Mouse (Mus musculus) c-Kit-positive CD71-positive TER-119-positive erythroid progenitor cells, embryonic 14.5 days (primary cell): ENCODE results near the gene Homer2.

Source experiments
- DNase-seq: peaks from one replicate; pipeline ENCODE4 v3.0.0-alpha.2; 2013; ENCODE audit warnings: low spot score

The Homer2 gene

DNA sequence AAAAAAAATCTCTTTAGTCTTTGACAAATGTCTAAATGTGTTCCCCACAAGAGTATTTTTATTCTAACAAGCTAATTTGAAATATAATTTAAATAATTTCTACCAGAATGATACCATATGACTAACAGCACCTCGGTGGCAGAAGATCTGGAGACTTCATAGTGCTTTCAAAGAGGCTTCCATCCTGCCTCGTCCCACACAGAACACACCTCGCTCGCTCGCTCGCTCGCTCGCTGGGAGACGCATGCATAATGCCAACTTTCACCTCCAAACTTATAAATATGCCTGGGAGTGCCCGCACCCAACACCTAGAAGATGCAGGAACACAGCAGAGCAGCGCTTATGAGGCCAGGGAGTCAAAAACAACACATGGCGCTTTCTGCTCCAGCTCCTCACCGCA, 9.0 kb downstream of the Homer2 start:
- no peak for DNase-seq

DNA sequence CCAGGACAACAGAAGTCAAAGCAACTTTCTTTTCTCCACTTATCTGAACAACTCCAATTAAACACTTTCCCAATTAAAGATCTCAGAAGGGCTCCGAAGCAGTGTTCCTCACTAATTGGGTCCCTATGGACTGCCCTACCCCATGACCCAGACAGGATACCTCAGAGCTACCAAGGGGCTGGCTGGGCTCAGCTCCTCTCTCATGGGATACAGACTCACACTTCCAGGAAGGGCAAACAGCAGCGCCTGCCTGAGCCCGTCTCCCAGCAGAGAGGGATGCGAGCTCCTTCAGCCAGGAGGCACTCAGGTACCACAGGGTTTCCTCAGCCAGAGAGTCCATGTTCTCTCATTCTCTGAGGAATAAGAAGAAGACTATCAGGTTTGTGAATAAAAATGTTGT, 9.4 kb downstream of the Homer2 start:
- DNase-seq, result no peak

DNA sequence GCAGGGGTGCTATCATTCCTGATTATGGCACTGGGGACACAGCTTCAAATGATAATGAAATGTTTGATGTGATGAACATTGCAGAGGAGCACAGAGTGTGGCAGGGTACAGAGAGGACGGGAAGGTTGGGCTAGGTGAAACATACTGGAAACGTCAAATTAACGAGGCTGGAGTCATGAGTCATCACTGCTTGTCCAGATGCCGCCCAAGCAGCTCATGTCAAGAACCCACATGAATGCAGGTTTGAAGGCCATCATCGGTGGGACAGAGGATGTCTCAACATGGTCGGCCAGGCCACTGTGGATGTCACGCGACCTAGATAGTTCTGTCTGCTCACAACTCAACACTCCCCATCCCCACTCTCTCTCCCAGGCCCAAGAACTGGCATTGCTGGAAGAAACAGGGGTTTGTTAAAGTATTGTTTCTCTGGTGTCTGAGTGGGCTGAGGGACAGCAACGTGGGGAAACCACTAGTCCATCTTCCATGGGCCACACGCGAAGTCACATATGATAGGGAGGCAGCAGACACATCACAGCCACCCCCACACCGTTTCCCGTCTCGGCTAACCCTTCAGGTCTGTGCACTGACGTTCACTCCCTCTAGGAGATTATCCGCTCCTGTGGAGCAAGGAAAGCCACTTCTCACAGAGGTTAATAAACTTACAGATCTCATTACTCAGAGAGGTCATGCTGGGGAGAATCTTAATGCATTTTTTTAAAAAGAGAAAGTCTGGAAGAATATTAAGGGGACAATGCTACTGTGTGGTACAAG, 11.4 kb downstream of the Homer2 start:
- no peak for DNase-seq

DNA sequence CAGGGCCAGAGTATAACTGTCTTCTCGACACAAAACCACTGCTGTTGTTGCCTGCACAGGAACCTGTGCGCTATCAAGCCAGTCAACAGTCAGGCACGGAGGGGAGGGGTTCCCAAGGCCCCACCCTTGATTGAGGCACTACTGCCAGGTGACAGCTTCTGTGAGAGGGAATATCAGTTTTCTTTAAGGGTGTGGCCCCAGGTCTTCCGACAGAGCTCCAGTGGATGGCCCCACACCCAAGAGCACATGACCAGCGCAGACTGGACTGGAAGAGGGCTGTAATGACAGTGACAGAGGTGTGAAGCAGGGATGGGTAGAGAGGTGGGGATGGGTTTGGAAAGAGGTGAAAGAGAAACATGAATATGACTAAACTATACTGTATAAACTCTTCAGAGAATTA, 16.3 kb downstream of the Homer2 start:
- peak; percentile 20 for DNase-seq

DNA sequence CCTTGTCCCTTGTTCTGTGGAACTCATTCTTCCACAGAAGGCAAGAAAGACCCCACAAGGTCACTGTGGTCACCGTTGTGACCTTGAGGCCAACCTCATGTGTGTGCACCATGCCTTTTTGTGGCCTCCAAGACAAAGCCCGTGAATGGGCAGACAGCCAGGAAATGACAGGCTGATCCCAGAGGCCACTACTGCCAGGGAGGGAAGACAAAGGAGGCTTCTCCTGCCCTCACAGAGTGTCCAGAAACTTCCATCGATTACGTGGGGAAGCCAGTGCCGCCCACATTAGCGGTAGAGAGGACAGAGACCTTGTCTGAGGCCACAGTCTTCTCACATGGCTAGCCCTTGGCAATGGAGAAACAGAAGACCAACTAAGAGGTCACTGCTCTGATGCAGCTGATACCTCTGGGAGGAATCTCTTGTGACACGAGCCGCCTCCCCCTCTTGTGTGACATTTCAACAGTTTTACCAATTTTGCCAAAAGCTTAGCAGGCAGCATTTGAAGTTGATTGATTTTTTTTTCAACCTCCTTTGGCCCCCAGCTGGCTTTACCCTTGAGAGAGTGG, 18.1 kb downstream of the Homer2 start:
- no peak for DNase-seq

DNA sequence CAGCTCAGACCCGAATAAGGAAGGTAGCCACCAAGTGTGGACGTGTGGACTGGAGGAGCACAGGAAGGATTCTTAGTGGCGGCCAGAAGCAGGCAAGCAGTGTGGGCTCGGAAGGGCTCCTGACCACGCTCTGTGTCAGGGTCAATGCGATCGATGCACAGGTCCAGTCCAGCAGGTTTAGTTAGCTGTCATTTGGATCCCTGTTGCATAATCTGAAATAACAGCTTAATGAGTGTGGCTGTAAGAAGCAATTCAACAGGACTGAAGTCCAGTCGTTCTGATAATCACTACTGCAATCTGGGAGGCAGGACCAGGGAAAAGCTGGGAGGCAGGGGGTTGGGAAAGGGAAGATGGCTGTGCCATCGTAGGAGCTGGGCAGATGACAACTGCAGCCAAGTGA, 18.9 kb downstream of the Homer2 start:
- no peak for DNase-seq

DNA sequence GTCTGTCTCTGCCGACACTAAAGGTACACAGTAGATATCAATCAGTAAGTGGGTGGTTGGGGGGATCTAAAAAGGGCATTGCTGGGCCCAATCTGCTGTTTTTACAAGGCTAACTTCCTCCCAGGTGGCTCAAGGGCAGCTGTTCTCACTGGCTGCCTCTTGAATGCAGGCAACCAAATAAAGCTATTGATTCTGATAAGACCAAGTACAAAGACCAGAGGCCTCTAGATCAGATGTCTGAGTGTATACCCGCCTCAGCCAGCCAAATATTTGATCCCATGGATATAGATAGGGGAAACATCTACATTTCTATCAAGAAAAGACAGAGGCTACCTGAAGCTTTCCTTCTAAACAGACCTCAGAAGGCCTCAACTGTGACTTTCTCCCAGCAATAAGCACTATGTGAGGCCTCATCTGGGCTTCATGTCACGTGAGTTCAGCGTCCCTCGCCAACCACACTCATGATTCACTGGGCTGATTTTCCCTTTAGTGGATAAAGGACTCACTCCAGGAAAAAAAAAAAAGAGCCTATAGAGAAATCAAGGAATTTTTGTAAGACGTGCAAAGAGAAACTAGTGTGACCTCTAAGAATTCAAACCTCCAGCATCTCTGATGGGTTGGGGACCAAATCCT, 19.5 kb downstream of the Homer2 start:
- DNase-seq, result no peak

DNA sequence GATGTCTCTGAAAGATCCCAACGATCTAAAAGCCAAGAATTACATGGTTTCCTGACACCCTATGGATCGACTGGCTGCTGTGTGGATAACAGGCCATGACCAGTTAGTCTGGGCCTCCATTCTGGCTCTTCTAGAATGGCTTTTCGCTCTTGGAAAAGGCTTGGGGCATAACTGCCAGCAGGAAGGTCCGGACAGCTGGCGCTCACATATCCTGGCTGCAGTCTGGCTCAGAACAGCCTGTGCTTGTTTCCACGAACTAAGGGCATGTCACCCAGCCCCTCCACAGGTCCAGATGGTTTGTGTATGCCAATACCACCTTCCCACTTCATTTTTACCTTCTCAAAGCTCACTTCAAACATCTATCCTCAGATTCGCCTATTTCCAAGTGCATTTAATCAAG, 22.0 kb downstream of the Homer2 start:
- no peak for DNase-seq

DNA sequence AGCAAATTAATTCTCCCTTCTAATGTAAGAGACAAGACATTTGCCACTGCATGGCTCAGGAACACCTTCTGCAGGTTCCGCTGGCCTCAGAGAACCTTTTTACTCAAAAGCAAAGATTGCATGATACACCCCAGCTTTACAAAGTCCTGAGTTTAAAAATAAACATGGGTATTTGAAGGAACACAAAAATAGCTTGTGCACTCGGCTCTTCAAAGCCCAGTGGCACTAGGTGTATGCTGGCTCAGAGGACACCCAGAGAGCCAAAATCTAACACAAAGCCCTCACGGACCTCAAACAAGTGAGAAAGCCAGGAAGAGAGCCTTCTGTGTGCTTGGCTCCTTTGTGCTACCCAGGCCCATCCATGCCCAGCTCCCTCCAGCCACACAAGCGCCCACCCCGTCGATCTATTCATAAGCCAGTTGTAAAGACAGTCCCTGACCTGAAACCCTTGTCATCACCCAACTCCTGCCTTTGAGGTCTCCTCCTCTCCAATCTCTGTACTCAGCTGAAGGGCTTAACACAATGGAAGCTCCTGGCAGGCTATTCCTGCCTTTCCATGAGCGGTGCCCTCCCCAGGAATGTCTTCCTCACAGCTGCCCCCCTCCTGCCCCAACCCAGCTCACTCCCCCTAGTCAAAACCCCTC, 23.4 kb downstream of the Homer2 start:
- DNase-seq, result no peak

DNA sequence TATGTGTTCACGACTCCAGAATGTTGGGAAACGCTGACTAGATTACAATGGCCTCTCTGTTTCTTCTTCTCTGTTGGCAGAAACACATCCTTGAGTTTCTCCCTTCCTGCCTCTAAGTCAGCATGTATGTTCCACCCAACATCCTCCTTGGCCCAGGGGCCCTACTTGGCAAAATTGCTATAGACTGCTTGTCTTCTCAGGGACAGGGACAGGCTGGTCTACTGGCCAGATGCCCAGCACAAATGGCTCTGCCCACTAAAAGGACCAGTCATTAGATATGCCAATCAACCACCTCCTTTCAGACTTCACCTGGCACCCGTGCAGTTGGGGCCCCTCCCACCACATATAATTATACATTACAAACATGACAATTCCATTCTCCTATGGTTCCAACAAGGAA, 25.9 kb downstream of the Homer2 start:
- DNase-seq, result no peak

DNA sequence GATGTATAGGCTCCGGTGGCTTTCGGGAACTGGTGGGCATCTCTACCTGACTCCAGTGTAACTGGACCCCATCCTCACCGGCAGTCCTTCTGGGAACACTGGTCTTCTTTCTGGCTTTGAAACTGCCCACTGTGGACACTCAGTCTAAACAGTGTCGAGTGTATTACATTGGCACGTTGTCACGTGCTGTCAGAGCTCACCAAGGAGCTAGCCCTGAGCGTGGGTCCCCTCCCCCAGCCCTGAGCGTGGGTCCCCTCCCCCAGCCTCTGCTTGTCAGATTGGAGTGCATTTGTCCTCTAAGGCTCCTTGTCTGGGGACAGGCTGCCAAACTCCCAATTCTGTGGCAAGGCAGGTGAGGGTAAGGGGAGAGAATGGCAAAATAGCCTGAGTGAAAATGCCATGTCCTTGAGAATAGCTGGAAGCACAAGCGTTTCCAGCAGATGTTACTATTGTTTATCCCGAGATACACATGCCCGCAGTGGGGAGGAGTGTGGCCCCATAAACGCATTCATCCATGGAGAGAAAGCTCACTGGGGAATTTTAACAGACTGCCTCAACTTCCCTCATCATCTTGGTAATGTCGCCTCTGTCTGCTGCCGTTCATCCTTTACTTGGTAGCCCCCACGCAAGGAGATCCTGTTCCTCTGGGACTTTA, 33.8 kb downstream of the Homer2 start:
- no peak for DNase-seq

DNA sequence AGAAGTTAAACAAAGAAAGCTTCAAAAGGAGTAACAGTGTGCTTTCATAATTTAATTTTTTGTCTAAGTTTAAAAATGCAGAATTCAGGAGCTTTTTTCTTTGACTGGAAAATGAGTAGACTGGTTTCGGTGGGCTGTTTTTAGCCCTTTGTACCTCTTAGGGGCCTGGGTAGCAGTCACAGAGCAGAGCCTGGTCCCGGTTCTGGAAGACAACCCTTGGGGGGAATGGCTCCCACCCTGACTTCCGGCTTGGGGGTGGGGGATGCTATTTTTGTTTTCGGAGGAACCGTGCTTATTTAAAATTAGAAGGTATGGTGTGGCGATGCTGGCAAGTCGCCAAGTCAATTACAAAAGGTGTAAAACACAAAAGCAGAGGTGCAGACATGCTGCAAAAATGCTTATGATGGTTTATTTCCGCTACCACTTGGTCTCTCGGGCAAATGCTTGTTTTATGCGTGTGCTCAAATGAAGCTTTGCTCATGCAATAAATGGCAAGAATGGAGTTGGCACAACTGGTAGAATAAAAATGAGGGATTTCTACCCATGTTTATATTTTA, 34.5 kb downstream of the Homer2 start:
- no peak for DNase-seq

DNA sequence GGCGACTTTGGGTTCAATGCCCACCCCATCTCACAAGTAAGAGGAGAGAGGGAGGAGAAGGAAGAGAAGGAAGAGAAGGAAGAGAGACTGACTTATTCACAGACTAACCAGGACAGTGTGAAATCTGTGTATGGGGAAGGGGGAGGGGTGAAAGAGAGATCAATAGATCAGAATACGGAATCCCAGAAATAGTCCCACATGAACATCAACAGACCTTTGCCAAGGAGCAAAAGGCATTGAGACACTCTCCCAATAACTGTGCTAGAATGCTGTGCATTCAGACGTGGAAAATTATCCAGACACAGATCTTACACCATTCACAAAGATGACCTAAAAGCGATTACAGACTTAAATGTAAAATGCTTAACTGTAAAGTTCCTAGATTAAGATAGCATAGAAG, 40.2 kb downstream of the Homer2 start:
- no peak for DNase-seq

DNA sequence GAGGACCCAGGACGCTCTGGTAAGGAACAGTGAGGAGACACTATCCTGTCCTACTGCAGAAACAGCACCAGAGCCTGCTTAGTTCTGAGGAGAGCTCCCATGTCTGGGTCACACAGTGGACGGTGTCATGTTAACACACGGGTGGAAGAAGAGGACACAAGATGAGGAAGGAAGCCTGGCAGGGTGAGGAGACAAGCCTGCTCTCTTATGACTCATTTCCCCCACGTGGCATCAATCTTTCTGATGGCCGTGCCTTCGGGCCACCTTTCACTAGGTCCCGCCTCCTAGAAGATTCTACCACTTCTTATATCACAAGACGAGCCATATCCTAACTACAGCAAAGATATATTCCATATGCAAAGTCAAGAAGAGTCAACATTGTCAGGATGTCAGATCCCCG, 40.7 kb downstream of the Homer2 start:
- DNase-seq, result no peak

DNA sequence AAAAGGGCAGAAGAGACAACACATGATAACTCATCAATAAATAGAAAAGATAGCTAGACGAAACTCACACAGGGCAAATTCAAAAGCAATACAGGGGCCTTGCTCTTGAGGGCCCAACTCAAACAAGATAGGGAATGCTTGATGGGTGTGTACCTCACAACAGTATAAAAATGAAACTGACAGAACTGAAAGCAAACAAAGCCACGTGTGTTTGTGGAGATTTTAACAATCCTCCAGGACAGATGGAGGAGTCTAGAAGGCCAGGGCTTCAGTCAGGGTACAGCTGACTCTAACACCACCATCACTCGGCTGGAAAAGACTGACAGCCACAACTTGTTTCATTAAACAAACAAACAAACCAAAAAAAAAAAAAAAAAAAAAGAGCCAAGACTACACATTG, 44.3 kb downstream of the Homer2 start:
- no peak for DNase-seq

DNA sequence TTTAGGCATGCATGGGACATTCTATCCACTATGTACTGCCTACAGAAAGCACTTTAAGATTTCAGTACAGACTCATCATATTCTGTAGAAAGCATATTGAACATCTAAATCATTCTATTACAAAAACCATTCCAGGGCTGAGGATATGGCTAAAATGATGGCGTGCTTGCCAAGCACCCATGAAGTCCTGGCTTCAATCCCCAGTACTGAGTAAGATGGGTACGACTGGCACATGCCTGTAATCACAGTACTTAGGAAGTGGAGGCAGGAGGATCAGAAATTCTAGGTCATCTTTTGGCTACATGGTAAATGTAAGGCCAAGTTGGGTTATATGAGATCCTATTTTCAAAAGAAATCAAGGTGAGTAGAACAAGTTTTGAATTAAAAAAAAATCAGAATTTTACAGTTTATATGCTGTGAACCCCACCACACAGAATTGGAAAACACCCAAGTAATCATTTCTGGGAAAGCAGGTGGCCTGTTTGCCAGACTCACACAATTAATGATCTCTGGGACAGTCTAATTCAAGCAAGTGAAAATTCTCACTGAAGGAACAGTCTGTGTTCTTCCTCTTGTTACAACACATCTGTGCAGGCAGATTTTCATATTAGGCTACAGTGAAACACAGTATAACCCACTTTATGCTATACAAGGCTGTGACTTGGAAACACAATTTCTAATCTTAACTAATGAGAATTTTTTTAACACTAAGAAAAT, 49.5 kb downstream of the Homer2 start:
- DNase-seq, result no peak

DNA sequence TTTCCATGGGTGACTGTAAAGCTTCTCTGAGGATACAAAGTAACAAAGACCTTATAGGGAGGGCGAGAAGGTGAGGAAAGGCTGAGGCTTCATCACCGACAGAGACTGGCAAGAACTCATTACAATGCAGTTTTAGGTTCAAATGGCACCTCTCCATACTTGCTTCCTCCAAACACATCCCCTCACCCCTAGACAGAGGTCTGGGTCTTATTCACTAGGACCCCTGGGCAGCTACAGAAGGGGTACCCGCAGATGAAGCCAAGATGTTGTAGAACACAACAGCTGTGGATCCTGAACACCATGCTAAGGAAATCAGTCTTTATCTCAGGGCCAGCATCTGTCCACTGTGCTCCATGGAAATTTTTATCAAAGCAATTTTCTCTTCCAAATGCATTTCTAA, 50.3 kb downstream of the Homer2 start:
- no peak for DNase-seq

DNA sequence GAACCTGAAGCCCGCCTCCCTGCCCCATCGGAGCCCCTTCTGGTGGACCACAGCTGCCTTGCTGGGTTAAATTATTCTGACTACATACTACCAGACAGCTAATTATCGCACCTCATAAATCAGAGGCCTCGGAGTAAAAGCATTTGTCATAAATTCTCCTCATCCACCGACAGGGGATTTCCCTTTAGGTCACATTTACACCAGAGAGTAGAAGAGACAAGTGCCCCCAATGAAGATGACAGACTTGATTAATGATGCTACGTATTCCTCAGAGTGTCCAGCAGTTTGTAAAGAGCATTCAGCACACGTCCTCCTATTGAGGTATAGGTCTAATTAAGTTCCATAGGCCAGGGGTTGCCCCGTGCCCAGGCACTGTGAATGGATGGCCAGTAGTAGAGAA, 50.7 kb downstream of the Homer2 start:
- DNase-seq, result no peak

DNA sequence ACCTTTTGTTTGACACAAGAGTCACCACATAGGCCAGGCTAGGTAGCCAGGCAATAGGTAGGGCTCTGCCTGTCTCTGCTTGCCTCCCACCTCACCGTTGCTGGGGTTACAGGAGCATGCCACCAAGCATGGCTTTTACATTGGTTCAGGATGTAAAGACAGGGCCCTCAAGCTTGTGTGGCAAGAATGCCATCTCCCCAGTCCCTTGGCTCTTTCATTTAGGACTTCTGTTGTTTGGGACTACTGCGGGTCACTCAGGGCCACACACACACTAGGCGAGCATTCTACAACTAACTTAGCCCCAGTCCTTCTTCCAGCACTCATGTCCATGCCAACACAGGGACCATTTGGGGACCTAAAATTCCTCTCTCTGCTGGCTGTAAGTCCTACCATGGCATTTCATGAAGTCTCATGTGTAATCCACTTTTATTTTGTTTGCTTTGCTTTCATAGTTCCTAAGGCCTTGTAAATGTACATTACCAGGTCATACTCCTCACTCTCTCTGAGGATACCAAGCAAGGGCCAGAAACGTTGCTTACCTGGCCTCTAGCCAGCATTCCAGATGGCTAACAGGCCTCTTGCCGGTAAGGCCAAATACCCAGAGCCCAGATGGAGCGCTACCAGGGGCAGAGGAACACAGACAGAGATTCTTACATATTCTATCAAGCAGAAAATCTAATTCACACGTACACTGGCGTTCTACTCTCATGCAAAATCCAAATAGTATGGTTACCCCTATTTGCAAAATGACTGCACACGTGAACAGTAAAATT, 52.2 kb downstream of the Homer2 start:
- DNase-seq, result no peak

DNA sequence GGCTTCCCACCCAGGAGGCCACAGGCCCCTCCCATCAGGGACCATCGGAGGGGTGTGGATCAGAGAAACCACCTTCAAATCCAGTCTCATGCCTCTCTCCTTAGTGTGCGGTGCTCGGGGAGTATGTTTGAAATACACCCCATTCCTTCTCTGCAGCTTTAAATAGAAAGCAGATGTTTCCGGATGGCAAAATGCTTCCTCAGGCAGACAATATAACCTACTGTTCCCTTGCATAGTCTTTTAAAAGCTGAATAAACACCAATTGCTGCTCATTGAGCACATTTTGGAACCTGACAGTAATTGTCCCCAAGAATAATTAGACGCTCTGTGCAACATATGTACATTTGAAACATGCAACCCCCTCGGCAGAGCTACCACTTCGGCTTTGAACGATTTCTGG, 53.3 kb downstream of the Homer2 start:
- no peak for DNase-seq

DNA sequence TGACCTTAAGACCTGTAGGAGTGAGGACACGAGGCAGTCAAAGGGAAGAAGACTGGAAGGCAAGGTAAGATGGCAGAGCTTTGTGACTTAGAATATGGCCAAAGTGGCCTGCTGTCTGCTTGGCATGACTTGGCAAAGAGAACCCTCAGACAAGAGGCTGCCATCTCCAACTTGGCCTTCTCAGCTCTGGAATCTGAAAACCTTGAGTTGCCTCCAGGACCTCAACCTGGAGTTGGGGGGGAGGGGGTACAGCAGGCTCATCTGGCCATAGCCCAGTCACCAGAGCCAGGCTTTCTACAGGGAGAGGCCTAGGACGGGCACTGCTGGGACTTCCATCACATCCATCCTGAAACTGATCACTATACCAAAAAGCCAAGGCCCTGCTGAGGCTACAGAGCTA, 55.0 kb downstream of the Homer2 start:
- DNase-seq, result no peak
